Mouse (Mus musculus): ENCODE data around the gene Ccdc8.
A peak's percentile ranks its signal among the peaks of the same experiment; 100 is the strongest.
"Not testable (repeated sequence)": the region's sequence is repeated elsewhere in the genome, so short reads cannot be mapped to it uniquely, and the experiment has no call there.

Ccdc8 gene

DNA sequence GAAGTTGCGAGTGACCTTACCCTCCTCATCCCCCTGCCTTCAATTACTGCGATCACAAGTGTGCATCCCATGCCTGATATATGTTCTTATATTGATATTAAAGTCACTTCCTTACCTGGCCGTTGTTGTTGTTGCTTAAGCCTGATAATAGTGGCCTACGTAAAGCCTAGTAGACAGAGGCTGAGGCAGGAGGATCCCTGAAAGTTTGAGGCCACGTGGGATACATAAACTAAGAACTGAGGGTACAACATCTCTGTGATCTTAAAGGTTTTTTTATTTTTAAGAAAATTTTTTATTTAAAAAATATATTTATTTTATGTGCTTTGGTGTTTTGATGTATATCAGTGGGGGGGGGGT is at the start of gene Ccdc8:
Ccdc8 (plus strand) TSS at position 258 of the 357 bp plus-strand sequence.
- no peak for DNase-seq (ENCODE audit: low read depth)

DNA sequence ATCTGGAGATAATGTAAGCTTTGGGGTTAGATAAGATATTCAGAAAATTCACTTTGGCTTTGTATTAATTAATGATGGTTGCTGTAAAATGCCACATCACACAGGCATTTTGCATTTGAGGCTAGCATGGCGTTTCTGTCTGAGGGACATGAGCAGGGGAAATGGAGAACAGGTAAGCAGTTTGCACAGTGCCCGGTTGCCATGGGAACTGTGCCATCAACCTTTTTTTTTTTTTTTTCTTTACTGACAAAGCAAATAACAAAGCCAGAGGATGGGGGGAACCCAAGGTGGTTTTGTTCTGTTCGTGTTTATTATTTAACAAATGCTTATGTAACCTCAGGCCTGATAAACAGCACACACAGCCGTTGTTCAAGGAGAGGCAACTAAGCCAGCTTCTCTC is 49.6 kb upstream of the Ccdc8 start:
- DNase-seq (ENCODE audit: low read depth), result no peak

DNA sequence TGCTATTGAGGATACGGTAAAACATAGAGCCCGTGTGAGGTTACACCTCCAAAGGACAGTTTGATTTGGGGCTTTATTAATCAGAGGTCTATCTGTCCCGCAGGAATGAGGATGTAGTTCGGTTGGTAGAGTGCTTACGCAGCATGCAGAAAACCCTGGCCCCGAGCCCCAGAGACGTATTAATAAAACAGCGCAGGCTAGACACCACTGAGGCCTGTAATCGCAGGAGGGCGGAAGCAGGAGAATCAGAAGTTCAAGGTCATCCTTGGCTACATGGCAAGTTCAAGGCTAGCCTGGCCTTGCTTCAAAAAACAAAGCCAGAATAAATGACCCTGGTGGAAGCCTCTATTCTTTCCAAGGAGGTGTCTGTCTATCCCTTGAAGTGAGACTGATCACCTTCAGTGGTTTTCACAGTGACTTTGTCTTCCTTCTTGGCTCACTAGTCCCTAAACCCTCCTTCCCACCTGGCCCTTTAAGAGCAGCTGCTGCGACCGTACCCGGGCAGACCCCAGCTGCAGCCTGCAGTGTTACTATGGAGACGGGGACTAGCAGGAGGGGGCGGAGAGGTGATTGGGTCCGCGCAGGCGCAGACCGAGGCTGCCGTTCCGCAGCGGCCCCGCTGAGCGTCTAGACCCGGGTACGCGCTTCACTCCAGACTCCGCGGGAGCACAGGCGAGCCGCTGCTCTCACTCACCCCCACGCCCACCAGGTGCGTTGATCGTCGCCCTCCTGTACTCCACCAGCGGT is 48.3 kb upstream of the Ccdc8 start, which contains the start of gene Pnmal2:
Pnmal2 (plus strand) TSS at position 622 of the 747 bp plus-strand sequence.
- no peak for DNase-seq (ENCODE audit: low read depth)

DNA sequence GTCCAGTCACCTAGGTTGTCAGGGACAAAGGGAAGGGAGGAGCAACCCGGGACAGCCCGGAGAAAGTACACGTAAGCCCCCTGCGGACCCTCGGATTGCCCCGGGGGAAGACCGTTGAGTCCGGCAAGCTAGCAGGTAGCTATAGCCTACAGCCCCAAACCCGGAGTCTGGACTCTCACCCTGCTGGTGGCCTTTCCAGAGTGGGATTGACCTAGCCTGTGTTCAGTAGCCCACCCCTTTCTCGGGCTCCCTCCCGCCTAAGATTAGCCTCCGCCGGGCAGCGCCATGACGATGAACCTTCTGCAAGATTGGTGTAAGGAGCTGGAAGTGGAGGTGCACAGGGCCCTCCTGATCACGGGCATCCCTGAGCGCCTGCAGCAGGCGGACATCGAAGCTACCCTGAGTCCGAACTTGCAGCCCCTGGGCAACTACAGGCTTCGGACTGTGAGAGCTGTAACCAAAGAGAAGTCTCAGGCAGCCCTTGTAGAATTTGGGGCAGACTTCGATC is 47.6 kb upstream of the Ccdc8 start:
- DNase-seq (ENCODE audit: low read depth), result no peak

DNA sequence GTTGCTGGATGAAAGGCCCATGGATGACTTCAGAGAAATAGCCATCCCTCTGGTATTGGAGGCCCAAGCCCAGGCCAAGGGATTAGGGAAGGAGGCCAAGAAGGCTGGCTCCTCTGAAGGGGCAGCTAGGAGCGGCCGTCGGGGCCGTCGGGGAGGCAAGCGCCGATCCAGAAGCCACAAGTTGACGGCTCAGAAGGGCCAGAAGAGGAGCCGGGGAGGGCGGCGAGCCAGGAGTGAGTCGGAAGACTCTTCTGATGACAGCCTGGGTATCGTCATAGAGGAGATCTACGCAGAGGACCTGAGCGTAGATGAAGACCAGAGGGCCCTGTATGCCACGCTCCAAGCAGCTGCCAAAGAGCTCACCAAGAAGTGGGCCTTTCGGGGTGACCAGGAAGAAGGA is 47.1 kb upstream of the Ccdc8 start:
- DNase-seq (ENCODE audit: low read depth), result no peak

DNA sequence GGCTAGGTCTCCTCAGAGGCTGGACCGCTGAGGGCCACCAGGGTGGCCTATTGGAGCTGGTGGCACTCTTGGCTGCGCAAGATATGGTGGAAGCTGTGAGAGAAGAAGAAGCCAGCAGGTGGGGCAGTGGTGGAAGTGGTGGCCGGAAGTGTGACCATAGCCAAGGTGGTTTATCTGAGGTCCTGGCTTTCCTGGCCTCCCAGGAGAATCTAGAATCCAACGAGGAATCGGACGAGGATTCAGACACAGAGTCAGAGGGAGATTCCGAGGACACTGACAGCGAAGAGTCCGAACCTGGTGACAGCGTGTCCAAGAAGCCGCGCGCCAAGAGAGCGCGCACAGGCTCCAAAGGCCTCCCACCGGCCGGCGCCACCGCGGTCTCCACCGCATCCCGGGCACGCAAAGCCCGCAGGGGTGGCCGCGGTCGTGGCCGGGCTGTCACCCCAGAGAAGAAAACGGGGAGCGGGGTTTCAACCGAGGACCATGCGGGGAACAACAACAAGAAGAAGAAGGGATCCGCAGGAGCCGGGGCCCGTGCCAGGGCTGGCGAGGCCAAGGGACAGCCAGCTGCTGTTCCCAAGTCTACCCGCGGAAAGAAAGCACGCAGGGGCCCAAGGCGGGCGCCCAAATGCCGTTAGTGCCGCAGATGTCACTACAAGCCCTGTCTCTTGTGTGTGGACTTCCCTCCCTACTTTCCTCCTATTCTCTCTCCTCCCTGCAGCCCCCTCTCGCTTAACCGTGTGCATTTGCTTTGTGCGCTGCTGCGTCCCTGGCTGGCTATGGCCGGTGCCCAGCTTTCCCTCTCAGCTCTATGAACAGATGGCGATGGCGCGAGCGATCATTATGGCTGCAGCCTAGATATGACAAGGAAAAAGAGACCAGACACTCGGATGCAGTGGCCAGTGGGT is 45.8 kb upstream of the Ccdc8 start:
- DNase-seq (ENCODE audit: low read depth), result no peak

DNA sequence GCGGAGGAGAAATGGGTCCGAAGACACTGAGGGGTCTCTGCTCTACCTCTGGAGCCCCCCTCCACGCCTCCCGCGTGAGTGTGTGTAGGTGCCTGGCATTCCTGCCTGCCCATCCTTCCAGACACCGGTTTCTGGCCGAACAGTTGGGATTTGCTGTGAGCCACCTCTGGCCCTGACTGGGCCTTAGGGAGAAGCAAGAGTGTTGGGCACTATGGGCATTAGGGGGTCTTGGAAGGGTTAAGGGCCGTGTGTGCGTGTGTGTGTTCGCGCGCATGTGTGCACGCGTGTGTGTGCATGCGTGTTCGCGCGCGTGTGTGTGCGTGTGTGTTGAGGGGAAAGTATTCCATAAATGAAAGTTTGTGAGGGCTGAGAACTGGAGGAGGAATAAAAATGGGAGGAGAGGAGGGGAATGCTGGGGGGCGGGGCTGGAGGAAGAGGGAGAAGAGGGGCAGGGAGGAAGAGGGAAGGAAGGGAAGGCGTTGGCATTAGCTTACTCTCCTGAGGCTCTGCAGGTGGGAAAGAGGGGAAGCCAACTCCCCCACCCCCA is 45.1 kb upstream of the Ccdc8 start:
- DNase-seq (ENCODE audit: low read depth), result no peak

DNA sequence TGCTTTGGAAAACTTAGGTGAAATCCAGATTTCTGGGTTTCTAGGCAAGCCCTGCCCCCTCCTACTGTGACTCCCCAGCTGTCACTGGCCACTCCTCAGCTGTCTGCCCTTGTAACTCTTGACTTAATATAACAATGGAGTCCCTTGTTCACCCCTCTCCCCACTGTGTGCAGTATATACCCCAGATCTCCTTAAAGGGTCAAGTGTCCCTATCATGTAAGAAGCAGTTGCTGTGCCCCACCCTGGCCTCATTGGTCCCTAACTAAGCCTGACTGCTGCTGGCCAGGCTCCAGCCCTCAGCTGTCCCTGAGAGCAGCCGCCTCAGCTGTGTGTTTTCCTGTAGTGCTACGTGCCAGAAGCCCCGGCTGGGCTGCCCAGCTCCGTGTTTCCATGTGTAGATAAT is 44.5 kb upstream of the Ccdc8 start:
- no peak for DNase-seq (ENCODE audit: low read depth)

DNA sequence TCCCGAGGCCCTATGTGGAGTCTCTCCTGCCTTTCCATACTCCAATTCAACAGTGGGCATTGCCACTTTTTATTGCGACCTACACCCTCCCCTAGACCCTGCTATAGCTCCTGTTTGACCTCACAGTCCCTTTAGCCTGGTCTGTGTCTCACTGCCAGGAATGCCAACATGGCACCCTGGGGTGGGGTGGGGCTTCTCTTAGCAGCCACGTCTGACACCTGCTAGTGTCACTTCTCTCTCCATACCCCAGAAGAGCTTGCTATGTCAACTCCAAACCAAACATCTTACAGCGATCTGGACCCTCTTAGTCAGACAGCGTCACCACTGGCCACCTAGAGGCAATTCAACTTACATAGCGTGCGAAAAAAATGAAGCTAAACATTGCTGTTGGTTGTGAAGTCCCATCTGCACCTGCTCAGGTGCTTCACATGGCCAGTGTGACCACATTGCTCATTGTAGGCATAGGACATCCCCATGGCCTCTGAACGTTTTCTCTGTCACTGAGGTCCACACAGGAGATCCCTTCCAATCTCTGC is 43.5 kb upstream of the Ccdc8 start:
- DNase-seq (ENCODE audit: low read depth), result no peak

DNA sequence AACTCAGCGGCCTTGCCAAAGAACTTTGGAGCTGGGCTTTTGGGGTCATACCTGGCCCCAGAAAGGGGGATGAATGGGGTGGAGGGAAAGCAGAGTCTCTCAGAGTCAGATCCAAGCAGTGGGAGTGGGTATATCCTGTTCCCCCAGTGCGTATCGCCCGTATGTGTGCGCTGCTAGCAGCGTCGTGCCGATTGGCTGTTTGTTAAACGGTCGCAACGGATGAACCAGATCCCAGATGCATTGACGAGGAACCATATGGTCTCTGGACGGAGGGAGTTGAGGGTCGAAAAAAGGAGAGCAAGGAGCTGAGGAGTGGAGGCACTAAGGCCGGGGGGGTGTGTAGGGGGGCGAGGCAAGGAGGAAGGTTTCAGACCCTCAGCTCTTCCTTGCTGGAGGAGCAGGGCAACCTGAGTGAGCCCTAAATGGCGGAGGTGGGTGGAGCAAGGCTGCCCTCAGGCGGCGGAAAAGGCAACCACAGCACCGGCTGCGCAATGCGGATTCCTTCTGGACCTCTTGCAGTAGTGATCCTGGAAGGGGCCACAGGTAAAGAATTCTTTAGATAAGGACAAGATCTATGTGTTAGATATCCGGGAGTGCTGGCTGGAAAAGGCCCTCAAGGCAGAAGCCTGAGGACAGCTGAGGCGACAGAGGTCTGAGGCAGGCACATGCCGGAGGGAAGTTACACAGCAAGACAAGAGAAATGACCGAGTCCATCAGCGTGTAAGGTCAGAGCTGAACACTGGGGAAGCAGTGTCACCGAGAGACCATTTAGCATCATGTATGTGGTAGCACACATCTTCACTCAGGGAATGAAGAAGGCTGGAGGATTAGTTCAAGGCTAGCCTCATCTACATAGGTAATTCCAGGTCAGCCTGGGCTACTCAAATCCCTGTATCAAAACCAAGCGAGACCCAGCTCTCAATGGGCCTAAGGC is 42.3 kb upstream of the Ccdc8 start:
- peak; percentile 55 for DNase-seq (ENCODE audit: low read depth)

DNA sequence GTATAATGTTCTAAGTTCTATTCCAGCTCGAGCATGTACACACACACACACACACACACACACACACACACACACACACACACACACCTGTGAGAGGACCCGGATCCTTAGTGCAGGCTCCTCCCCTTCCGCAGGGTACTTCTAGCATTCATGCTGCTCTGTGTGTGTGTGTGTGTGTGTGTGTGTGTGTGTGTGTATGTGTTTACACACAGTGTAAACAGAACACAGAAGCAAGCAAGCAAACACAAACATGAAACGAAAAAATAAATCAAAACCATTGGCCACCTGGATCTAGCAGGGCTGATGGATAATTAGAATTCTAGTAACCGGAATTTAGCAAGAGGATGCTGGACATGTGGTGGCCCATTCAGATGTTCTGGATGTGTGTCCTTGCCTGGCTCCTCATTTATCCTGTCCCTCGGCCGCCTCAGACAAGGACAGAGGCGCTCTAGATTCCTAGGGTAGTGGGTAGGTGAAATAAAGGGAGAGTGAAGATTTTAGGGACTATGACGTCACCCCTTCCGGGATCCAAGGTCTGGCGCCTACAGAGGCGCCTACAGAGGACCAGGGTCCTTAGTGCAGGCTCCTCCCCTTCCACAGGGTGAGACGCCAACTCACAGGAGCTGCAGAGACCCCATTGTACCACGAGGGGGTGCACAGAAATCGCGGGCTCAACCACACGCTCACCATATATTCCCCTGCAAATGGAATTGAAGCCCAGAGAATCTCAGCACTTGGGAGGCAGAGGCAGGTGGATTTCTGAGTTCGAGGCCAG is 41.5 kb upstream of the Ccdc8 start:
- peak; percentile 78 for DNase-seq (ENCODE audit: low read depth)

DNA sequence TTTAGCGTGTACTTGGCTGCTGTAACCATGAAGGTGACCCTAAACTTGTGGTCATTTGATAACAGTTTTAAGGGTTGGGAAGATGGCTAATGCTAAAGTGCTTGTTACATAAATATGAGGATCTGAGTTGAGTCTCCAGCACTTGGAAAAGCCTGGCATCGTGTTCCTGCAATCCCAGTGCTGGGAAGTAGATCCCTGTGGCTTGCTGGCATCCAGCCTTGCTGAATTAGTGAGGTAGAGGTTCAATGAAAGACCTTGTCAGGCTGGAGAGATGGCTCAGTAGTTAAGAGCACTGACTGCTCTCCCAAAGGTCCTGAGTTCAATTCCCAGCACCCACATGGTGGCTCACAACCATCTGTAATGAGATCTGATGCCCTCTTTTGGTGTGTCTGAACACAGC is 38.7 kb upstream of the Ccdc8 start:
- DNase-seq (ENCODE audit: low read depth), result not testable (repeated sequence)

DNA sequence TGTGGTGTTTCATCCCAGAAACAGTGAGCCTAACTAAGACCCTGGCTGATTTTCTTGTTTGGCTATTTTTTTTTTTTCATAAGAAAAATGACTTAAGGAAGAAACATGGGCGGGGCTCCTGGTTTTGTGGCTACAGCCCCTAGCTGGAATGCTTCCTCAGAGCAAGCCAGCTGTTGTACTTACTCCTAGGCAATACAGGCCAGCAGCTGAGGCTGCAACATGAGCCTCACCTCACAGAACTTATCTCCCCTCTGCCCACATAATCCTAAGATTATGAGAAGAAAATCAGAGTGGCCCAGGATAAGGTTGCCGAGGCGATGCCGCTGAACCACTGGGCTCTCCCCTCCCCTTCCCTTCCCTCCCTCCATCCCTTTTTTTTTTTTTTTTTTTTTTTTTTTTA is 36.8 kb upstream of the Ccdc8 start:
- no peak for DNase-seq (ENCODE audit: low read depth)

DNA sequence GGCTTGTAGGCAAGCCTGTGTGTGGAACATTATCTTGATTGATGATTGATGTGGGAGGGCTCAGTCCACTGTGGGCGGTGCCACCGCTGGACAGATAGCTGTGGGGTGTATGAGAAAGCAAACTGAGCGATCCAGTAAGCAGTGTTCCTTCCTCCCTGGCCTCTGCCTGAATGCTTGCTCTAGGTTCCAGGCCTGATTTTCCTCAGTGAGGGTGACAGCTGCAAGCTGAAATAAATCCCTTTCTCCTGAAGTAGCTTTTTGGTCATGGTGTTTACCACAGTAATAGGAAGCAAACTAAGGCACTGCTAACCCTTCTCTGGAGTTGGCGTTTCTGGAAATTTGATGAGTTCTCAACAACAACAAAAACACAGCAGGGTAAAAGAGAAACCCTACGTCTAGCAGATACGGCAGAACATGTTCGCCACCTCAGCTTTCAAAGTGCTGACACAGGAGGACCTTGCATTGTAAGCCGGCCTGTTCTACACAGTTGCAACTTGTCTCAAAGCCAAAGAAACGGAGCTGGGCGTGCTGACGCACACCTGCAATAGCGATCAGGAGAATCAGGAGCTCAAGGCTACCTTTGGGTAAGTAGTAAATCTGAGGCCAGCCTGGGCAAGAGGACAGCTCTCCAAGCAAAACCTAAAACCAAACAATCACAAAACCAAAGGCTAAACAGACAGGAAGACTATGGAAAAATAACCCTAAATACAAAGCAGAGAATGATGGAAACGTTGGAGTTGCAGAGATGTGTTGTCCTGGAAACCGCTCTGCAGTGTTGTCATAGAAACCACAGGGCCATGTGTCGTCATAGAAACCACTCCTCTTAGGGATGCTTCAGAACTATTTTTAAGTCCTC is 35.9 kb upstream of the Ccdc8 start:
- DNase-seq (ENCODE audit: low read depth), result no peak

DNA sequence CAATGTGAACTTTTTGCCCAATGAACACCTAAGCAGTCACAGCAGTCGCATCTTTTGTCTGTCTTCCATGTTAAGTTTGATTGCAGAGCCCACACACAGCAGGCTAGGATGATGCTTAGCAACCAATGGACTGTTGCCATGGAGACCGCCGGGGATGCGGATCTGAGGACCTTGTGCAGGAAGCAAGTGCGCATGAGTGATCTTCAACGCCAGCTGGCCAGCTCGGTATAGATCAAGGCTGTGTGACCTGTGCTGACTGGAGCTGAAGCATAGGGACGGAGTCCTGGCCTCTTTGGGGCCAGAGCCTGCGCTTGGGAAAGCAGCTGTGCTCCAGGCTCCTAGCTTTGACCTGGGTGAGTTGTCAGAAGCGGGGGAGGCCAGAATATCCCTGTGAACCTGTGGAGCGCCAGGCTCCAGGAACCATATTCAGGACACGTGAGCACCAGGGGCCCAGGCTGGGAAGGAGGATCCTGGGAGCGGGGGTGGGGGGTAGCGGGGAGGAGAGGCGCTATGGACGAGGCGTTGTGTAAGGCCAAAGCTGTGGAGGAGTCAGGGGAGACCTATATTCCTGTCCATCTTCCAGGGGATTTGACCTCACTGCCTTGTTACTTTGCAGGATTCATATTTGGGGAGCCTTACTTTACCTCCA is 32.8 kb upstream of the Ccdc8 start, which contains the start of gene Pnmal1:
Pnmal1 (plus strand) TSS at position 141 of the 649 bp plus-strand sequence.
- no peak for DNase-seq (ENCODE audit: low read depth)

DNA sequence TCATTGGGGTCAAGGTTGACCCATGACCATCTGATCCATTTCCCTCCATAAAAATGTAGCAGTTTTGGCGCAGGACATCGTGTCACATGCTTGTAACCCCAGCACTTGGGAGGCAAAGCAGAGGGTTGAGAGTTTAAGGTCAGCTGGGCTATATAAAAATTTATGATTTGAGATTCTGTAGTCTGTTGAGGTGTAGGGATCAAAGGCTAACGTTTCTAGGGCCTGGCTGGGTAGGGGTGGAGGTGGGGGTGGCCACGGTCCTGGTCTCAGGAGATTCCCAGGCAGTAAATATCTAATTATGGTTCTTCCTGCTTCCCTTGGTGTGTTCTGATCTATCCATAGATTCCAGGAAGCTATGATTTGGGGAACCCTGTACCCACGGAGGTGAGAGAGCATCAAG is 30.8 kb upstream of the Ccdc8 start:
- DNase-seq (ENCODE audit: low read depth), result no peak

DNA sequence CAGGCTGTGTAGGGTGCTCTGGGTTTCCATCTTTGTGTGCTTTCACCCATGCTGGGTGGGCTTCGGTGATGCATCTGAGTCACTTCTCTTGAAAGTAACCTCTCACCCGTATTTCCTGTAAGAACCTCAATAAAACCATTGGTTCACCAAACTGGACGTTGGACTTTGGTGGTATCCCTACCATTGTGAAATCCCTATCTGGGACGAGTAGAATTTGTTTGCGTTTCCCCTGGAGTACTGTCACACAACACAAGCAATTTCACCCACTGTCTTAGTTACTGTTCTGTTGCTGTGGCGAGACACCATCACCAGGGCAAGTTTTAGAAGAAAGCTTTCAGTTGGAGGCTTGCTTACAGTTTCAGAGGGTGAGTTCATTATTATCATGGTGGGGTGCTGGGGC is 24.1 kb upstream of the Ccdc8 start:
- DNase-seq (ENCODE audit: low read depth), result no peak

DNA sequence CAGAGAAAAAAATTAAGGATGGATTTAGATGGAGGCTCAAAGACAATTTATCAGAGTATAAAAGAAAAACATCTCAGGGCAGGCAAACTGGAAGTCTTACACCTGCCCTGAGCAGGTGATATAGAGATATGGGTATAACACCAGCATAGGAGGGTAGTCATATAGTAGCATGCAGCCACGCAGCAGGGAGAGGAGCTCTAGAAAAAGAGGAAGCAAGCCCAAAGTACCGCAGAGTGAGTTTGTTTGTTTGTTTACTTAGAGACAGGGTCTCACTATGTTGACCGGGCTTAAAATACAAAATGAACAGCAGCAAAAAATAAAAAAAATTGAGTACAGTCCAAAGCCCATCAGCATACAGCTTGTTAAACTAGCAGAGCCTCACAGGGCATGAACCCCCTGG is 21.3 kb upstream of the Ccdc8 start:
- DNase-seq (ENCODE audit: low read depth), result no peak

DNA sequence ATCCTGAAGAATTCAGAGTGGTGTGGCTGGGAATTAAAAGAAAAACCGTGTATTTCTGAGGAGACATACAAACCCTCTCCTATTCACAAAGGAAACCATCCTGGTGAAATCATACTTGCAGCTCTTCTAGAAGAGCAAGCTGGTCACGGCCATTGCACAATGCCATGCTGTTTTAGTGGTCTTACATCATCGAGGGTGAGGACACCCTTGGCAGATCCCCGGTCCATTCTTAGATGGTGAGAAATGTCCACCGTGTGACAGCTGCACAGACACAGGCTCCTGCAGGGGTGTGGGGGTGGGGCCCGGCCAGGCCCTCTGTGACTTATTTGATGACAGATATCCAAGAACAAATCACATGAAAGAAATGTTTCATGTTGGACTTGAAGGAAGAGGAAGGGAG is 18.5 kb upstream of the Ccdc8 start:
- DNase-seq (ENCODE audit: low read depth), result peak; percentile 46

All from c-Kit-positive CD71-negative TER-119-negative erythroid progenitor cells, embryonic 14.5 days (primary cell).